Mouse (Mus musculus): ENCODE results near the gene Nusap1. TPM values are rescaled to one million over a fixed set of nuclear protein-coding genes. Genes with fewer than 3 reads are reported as not detected.

Gene Nusap1
- polyA plus RNA-seq, 1 experiment from 2014 or later: 104 TPM

- DNase-seq (ENCODE audit: low spot score): peak; percentile 23
- Histone ChIP-seq H3K9me3 (replicated peaks) (no peaks in the 10 kb centered on the region), H3K4me3 (no peak overlapping the region), H3K36me3 (no peaks in the 10 kb centered on the region), H3K4me1 (peaks cover 2% of the 10 kb centered on the region), H3K27me3 (ENCODE audit: low read depth, poor library complexity, severe bottlenecking) (0 out of 2 replicates have a peak, but pooled peaks cover 4% of the 10 kb centered on the region), H3K27ac (replicated peaks) (no peak overlapping the region)
- 16% methylated on average over 7 of the region's 7 CpGs for WGBS
These were observed 50.9 kb downstream of the Nusap1 start for GRCm38 (mm10) chr2:119669010-119669409.

GRCm38 (mm10) chr2:119674525-119675214, 56.6 kb downstream of the Nusap1 start, which contains the start of gene Rtf1:
Rtf1 (plus strand) TSS chr2:119675068.
- peaks cover 8% of the 10 kb centered on the region for H3K36me3 ChIP-seq
- H3K4me1 ChIP-seq: peaks cover 25% of the 10 kb centered on the region
- DNase-seq (ENCODE audit: low spot score): peak; percentile 95
- no peaks in the 10 kb centered on the region for H3K9me3 ChIP-seq (replicated peaks)
- WGBS: 1% methylated on average over 57 of the region's 58 CpGs
- peak within 1 kb of the TSS; percentile 93 for H3K27ac ChIP-seq (replicated peaks)
- H3K27me3 ChIP-seq (ENCODE audit: low read depth, poor library complexity, severe bottlenecking): 0 out of 2 replicates have a peak, but pooled peaks cover 4% of the 10 kb centered on the region
- H3K4me3 ChIP-seq: peak within 1 kb of the TSS; percentile 99

- Histone ChIP-seq H3K27me3 (ENCODE audit: low read depth, poor library complexity, severe bottlenecking) (0 out of 2 replicates have a peak, but pooled peaks cover 4% of the 10 kb centered on the region), H3K27ac (replicated peaks) (peak overlapping the region; percentile 93), H3K36me3 (peaks cover 12% of the 10 kb centered on the region), H3K4me3 (peak overlapping the region; percentile 99), H3K9me3 (replicated peaks) (no peaks in the 10 kb centered on the region), H3K4me1 (peaks cover 25% of the 10 kb centered on the region)
- under 1% methylated on average over 39 of the region's 39 CpGs for WGBS
- no peak for DNase-seq (ENCODE audit: low spot score)
These were observed 57.2 kb downstream of the Nusap1 start for GRCm38 (mm10) chr2:119675215-119675784.

- peak overlapping the region; percentile 99 for H3K4me3 ChIP-seq
- H3K36me3 ChIP-seq: peaks cover 12% of the 10 kb centered on the region
- 11% methylated on average over 5 of the region's 5 CpGs for WGBS
- no peaks in the 10 kb centered on the region for H3K9me3 ChIP-seq (replicated peaks)
- peaks cover 25% of the 10 kb centered on the region for H3K4me1 ChIP-seq
- H3K27ac ChIP-seq (replicated peaks): peak overlapping the region; percentile 93
- 0 out of 2 replicates have a peak, but pooled peaks cover 4% of the 10 kb centered on the region for H3K27me3 ChIP-seq (ENCODE audit: low read depth, poor library complexity, severe bottlenecking)
- DNase-seq (ENCODE audit: low spot score): no peak
These were observed 57.7 kb downstream of the Nusap1 start for GRCm38 (mm10) chr2:119675831-119676230.

- Histone ChIP-seq H3K4me3 (no peak overlapping the region), H3K4me1 (no peaks in the 10 kb centered on the region), H3K27ac (replicated peaks) (no peak overlapping the region), H3K27me3 (ENCODE audit: low read depth, poor library complexity, severe bottlenecking) (no peaks in the 10 kb centered on the region), H3K9me3 (replicated peaks) (no peaks in the 10 kb centered on the region), H3K36me3 (peaks cover 45% of the 10 kb centered on the region)
- WGBS: 92% methylated on average over 2 of the region's 2 CpGs
- no peak for DNase-seq (ENCODE audit: low spot score)
These were observed 65.6 kb downstream of the Nusap1 start for GRCm38 (mm10) chr2:119683706-119684105.

GRCm38 (mm10) chr2:119692003-119692701, 74.1 kb downstream of the Nusap1 start:
- Histone ChIP-seq H3K27me3 (ENCODE audit: low read depth, poor library complexity, severe bottlenecking) (no peaks in the 10 kb centered on the region), H3K9me3 (replicated peaks) (no peaks in the 10 kb centered on the region), H3K4me3 (no peak overlapping the region), H3K36me3 (peaks cover 64% of the 10 kb centered on the region), H3K27ac (replicated peaks) (no peak overlapping the region), H3K4me1 (no peaks in the 10 kb centered on the region)
- 87% methylated on average over 9 of the region's 9 CpGs for WGBS
- no peak for DNase-seq (ENCODE audit: low spot score)

GRCm38 (mm10) chr2:119694826-119695225, 76.7 kb downstream of the Nusap1 start:
- Histone ChIP-seq H3K27ac (replicated peaks) (no peak overlapping the region), H3K4me3 (no peak overlapping the region), H3K36me3 (peaks cover 53% of the 10 kb centered on the region), H3K9me3 (replicated peaks) (no peaks in the 10 kb centered on the region), H3K27me3 (ENCODE audit: low read depth, poor library complexity, severe bottlenecking) (no peaks in the 10 kb centered on the region), H3K4me1 (no peaks in the 10 kb centered on the region)
- 98% methylated on average over 2 of the region's 2 CpGs for WGBS
- DNase-seq (ENCODE audit: low spot score): no peak

GRCm38 (mm10) chr2:119696111-119696510, 78.0 kb downstream of the Nusap1 start:
- no peak overlapping the region for H3K4me3 ChIP-seq
- no peak overlapping the region for H3K27ac ChIP-seq (replicated peaks)
- no peak for DNase-seq (ENCODE audit: low spot score)
- H3K27me3 ChIP-seq (ENCODE audit: low read depth, poor library complexity, severe bottlenecking): no peaks in the 10 kb centered on the region
- H3K36me3 ChIP-seq: peaks cover 63% of the 10 kb centered on the region
- WGBS: 82% methylated on average over 1 of the region's 1 CpGs
- no peaks in the 10 kb centered on the region for H3K9me3 ChIP-seq (replicated peaks)
- H3K4me1 ChIP-seq: no peaks in the 10 kb centered on the region

- H3K9me3 ChIP-seq (replicated peaks): no peaks in the 10 kb centered on the region
- H3K4me1 ChIP-seq: no peaks in the 10 kb centered on the region
- WGBS: 94% methylated on average over 2 of the region's 2 CpGs
- H3K36me3 ChIP-seq: peaks cover 69% of the 10 kb centered on the region
- H3K27ac ChIP-seq (replicated peaks): no peak overlapping the region
- DNase-seq (ENCODE audit: low spot score): no peak
- H3K27me3 ChIP-seq (ENCODE audit: low read depth, poor library complexity, severe bottlenecking): no peaks in the 10 kb centered on the region
- H3K4me3 ChIP-seq: no peak overlapping the region
These were observed 80.4 kb downstream of the Nusap1 start for GRCm38 (mm10) chr2:119698472-119698871.

- H3K36me3 ChIP-seq: peaks cover 67% of the 10 kb centered on the region
- H3K9me3 ChIP-seq (replicated peaks): no peaks in the 10 kb centered on the region
- H3K27me3 ChIP-seq (ENCODE audit: low read depth, poor library complexity, severe bottlenecking): no peaks in the 10 kb centered on the region
- no peak overlapping the region for H3K27ac ChIP-seq (replicated peaks)
- 94% methylated on average over 3 of the region's 3 CpGs for WGBS
- no peak for DNase-seq (ENCODE audit: low spot score)
- no peaks in the 10 kb centered on the region for H3K4me1 ChIP-seq
- H3K4me3 ChIP-seq: no peak overlapping the region
These were observed 81.9 kb downstream of the Nusap1 start for GRCm38 (mm10) chr2:119699962-119700361.

Measured in midbrain, embryonic 10.5 days (tissue).